Mouse (Mus musculus) lung, adult 18-20 months (tissue): Measurements from ENCODE around the gene Pcdh15.

ENCODE experiments used
- DNase-seq, 2 experiments: peaks; one replicate each; pipeline ENCODE4 v3.0.0; 2022; ENCODE audit warnings: mixed read lengths in 2 of 2

Pcdh15 gene

DNA sequence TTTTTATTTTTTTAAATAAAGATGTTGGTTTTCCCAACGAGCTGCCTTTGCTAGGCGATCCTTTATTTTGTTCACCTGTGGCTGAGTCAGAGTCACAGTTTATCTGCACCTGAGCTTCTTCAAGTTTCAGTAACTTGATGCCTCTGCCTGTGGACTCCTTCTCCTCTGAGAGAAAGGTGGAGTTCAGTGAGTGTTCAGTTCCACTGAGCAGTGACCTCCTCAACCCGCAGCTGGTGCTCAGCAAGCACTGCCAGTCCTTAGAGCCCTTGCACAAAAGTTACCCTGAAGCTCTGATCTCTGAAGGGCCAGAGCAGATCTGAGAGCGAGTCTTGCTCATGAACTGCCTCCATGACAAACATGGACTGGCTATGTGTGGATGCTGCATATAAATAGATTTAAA, 724.1 kb downstream of the Pcdh15 start:
- no peak for DNase-seq

- no peak for DNase-seq
These were observed 727.2 kb downstream of the Pcdh15 start for GRCm38 (mm10) chr10:73826354-73826753.

- no peak for DNase-seq
These were observed 729.6 kb downstream of the Pcdh15 start for GRCm38 (mm10) chr10:73828781-73829180.

- no peak for DNase-seq
These were observed 745.9 kb downstream of the Pcdh15 start for GRCm38 (mm10) chr10:73844998-73845397.

DNA sequence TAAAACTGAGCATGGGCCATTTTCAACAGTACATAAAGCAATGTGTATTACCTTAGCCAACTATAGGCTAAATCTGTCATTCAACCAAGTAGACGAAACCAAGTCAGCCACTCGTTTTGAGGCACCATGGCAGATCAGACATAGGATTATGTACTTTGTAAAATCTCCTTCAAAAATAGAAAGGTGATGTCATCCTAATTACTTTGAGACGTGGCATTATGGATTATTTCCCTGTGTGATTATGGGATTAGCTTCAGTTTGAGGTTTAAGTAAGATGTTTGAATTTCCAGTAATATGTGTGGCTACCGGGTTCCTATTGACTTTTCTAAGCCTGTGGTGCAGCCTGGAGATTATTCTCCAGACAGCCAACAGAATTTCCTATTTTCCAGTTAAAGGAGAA, 763.0 kb downstream of the Pcdh15 start:
- no peak for DNase-seq

DNA sequence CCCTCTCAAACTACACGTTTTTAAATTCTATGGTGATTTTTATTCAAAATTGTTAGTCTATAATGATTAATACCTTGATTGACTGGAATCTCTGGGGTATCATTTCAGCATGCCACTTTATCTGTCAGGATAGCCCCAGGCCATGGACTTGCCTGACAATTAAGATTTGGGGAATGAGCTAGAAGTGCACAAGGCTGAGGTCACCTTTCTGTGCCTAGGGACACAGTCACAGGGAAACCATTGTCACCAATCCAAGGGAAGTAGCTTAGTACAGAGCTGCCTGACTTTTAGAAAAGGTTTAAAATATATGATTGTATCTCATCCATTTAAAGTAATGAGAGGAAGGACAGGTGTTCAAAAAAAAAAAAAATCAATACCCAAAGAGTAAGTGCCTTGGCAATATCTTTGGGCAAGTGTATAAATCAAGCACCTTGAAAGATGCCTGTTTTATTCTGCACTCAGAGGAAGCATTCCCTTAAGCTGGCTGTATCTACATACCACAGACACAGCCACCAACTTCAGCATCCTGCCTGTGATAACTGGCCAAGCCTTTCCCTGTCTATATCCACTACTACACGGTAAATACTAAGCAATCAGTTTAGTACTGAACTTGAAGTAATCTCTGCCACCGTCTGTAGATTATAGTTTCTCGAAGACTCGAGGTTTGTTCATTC, 779.0 kb downstream of the Pcdh15 start:
- no peak for DNase-seq

DNA sequence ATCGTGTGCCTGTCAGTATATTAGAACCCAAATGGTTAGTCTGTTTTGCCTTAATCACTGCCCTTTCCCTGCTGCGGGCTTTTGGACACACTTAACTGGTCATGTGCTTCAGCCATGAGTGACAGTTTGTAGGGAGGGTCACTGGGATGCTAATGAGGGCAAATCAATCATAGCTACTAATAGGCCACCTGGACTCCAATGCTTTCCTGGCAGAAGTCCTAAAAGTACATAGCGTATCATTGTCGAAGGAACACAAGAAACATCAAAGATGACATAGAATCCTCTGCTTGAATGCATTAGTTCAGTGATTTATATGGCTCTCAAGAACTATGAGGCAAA, 779.6 kb downstream of the Pcdh15 start:
- DNase-seq = no peak

GRCm38 (mm10) chr10:73887771-73888170, 788.6 kb downstream of the Pcdh15 start:
- DNase-seq = no peak

DNA sequence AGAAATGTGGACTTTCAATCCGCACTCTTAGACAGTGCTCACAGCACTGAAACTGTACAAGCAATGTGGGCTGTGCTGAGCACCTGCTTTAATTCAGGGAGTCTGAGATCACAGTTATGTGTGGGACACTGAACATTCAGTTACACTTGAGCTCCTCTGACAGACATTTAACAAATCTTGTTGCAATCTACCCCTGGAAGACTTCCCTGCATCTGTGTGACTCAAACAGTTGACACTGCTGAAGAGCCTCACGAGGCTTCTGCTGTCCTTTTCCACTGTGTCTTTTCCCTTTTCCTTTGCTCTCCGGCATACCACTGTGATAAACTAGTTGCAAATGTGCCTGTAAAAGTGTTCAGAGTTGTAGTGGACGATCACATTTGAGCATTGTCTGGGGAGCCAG, 793.1 kb downstream of the Pcdh15 start:
- no peak for DNase-seq

DNA sequence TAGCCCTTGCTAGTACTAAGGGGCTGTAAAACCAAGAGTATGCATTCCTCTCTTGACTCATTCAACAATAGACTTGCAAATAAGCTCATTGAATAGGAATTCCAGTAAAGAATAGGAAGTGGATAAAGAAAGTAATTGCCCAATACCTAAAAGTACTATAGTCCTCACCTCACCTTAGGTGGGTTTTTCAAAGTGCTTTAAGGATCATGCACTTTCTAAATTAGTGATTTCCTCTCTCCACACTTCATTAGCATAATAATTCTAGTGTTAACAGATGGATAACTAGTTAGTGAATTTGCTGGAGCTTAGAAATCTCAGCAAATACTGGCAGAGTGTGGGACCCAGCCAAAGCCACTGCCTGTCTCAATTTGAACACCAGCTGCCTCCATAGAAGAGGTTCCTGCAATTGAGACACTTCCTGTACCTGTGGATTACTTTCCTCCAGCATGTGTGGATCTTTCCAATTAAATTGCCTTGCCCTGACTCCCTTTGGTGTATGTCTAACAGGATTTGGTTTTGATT, 797.0 kb downstream of the Pcdh15 start:
- no peak for DNase-seq

DNA sequence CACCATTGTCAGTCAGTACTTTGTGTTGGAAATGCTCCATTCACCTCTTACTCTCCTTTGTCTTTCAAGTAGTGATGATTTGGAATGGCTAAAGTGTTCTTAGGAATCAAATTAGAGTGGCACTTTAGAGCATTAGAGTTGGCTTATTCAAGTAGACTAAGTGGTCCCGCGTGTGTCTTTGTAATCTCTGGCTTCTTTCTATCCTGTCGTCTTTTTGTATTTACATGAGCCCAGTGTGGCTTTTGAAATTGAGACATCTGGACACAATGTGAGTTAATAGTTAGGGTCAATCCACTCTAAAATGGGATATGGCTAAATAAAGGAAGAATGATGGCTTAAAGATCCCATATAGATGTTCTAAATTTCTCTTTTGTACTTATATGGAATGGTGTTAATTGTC, 800.0 kb downstream of the Pcdh15 start:
- no peak for DNase-seq

DNA sequence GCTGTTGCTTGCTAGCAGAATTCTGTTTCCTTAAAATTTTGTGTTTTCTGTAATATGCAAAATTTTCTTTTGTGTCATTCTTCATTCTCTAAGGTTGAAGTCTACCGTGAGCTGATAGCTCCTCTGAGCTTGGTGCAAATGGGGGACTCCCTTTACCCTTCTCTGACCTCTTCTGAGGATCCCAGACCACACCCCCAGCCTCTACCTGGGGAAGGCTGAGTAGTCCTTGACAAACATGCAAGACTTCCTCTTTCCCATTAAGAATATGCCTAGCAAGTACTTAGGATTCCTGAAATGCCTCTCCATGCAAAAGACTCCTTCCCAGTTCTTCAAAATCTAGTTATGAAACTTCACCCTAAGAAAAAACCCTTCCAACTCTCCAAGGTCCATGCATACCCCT, 808.5 kb downstream of the Pcdh15 start:
- no peak for DNase-seq

GRCm38 (mm10) chr10:73908568-73908967, 809.4 kb downstream of the Pcdh15 start:
- DNase-seq = no peak

DNA sequence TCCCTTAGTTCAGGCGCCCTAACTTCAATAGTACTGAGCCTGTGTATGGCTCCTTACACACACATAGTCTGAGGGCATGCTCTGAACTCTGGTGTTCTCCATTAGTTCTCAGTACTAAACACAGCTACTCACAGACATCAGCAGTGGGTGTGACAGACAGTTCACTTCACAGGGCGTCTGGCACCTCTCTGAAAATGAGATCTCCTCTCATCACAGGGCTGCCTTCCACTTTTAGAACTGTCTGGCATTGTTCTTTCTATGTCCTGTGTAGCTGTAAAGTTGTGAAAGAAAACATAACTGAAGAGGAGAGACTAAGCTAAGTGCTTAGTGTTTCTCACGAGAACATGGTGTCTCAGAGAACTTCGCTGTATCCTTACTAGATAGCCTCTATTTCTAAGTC, 816.0 kb downstream of the Pcdh15 start:
- no peak for DNase-seq

DNA sequence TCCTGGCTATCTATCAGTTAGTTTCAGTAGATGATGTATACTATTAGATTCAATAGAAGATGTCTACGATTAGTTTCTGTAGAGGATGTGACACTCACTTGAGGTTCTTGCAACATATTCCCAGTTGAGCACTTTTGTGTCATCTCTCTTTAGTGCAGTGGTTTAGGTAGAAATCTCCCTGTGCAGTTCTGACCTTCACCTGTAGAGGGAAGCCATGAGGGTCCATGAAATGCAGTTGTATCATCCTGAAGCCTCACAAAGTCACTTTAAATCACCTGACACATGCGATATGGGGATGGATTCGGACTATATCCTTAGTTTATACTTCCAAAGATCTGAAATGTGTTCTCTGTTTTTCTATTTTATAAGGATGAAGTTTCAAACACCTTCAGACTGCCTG, 822.4 kb downstream of the Pcdh15 start:
- no peak for DNase-seq

- no peak for DNase-seq
These were observed 829.5 kb downstream of the Pcdh15 start for GRCm38 (mm10) chr10:73928672-73929071.

DNA sequence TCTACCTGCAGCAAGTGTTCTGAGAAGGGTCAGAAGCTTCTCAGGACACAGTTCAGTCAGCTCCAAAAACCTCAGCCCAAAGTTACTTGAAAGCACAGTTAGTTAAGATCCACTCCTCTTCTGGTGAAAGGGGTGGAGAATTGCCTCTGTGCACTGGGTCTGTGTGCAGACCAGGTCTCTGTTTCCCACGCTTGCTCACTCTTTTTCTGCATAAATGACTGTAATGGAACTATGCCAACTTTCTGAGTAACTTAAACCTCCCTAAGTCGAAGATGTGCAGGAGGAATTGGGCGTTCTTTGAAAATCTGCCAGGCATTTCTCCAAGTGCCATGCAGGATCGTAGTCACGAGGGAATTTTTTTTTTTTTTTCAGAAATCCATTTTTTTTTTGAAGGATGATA, 830.6 kb downstream of the Pcdh15 start:
- DNase-seq = no peak

GRCm38 (mm10) chr10:73931185-73931584, 832.0 kb downstream of the Pcdh15 start:
- no peak for DNase-seq

DNA sequence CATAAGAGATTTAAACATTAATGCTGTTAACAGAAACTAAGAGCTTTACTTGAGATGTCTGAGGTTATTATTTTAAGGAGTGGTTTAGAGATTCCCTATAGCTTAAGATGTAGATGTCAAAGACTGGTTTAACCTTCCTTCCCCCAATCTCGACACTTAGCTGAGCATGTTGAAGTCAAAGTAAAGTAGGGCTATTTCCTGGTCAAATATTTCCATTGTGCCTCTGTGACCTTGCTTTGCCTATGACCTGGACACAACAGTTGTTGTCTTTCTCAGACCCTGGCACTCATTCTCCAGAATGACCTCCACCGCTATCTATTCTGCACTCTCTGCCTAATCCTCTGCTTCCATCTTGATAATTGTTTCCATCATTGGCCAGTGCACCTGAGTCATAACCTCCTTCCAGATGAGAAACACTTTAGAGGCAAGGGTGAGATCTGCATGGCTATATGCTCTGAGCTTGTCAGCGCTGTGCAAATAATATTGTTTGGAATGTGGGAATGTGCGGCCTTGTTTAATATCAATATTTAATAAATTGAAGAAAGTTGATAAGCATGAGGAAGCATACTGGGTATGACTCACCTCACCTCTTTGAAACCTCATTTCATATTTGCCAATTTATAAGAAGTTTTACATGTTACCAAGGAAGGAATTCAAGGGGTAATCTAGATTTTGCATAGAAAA, 833.0 kb downstream of the Pcdh15 start:
- no peak for DNase-seq

DNA sequence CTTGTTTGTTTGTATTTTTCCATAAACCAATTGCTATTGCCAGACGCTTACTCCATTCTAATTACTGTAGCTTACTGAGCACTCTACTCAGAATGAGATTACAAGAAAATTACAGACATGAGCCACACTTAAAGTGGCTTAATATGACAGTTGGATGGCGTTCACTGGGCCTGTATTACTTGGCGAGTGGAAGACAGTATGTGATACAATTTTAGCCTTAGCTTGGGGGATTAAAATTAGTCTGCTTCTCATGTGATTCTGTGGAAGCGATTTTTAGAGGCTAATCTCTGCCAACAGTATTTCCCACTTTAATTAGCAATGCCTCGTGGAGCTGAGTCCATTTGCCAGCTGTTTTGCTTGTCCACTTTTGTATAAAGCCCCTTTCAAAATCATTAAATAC, 837.0 kb downstream of the Pcdh15 start:
- DNase-seq = no peak

- DNase-seq = no peak
These were observed 839.8 kb downstream of the Pcdh15 start for GRCm38 (mm10) chr10:73938989-73939388.

DNA sequence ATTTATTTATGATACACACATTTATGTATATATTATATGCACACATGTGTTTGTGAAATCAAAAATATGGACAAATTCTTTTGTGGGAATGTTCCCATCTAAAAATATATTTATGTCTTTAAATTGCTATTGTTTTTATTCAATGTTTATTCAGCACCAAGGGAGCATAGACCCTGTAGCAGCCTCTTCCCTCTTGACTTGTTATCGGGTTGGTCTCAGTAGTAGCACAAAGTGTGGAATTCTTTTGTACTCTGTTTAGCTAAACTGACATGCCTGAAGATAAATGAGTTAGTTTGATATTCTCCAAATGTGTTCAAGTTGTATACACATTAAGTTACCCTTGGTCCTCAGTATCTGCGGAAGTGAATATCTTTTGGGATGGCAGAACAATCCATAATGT, 848.7 kb downstream of the Pcdh15 start:
- no peak for DNase-seq

- DNase-seq = no peak
These were observed 854.2 kb downstream of the Pcdh15 start for GRCm38 (mm10) chr10:73953362-73953761.

GRCm38 (mm10) chr10:73984057-73984456, 884.9 kb downstream of the Pcdh15 start:
- no peak for DNase-seq

- DNase-seq = no peak
These were observed 909.7 kb downstream of the Pcdh15 start for GRCm38 (mm10) chr10:74008836-74009235.
